Mouse (Mus musculus) layer of hippocampus, adult 8-10 months (tissue): ENCODE results near the gene 1700001K19Rik. TPM values are rescaled to one million over a fixed set of nuclear protein-coding genes. Genes with fewer than 3 reads are reported as not detected.
"Not testable (repeated sequence)": the region's sequence is repeated elsewhere in the genome, so short reads cannot be mapped to it uniquely, and the experiment has no call there.

Experiments
- DNase-seq, 2 experiments: peaks; one replicate each; pipeline ENCODE4 v3.0.0; 2022; ENCODE audit warnings: low spot score in 2 of 2
- total RNA-seq, 4 experiments: library from RNA; stranded (reverse); gene quantifications; 2 replicates each; pipeline ENCODE4 v1.2.4; 2022

Gene 1700001K19Rik
- total RNA-seq = not detected

GRCm38 (mm10) chr12:110682561-110683299 is at the start of gene 1700001K19Rik:
1700001K19Rik (minus strand) TSS chr12:110682619.
- DNase-seq = no peak

DNA sequence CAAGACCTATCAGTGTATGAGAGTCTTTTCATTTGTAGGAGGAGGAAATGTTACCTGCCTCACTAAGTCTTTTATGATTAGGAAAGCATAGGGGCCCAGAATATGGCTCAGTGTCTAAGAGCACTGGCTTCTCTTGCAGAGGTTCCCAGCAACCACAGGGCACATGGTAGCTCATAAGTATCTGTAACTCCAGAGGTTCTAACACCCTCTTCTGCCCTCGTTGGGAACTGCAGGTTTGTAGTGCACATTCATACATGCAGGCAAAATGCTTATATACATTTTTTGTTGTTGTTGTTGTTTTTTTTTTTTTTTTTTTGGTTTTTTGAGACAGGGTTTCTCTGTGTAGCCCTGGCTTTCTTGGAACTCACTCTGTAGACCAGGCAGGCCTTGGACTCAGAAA is 44.0 kb upstream of the 1700001K19Rik start:
- no peak for DNase-seq

DNA sequence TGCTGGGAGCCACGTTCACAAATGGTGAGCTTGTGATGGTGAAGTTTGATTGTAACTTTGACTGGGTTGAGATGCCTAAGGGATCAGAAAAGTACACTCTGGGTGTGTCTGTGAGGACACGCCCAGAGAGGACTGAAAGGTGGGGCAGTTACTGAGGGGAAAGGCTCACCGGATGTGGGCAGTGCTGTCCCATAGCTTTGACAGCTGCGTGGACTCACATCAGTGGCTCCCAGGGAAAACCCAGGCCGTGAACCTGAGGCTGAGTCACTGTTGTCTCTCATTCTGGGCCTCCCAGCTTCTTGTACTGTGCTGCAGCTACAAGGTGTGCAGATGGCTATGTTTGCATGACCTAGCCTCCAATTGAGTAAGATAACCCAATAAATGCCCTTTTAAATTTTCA is 43.1 kb upstream of the 1700001K19Rik start:
- no peak for DNase-seq

- DNase-seq = no peak
These were observed 42.6 kb upstream of the 1700001K19Rik start for GRCm38 (mm10) chr12:110725051-110725450.

DNA sequence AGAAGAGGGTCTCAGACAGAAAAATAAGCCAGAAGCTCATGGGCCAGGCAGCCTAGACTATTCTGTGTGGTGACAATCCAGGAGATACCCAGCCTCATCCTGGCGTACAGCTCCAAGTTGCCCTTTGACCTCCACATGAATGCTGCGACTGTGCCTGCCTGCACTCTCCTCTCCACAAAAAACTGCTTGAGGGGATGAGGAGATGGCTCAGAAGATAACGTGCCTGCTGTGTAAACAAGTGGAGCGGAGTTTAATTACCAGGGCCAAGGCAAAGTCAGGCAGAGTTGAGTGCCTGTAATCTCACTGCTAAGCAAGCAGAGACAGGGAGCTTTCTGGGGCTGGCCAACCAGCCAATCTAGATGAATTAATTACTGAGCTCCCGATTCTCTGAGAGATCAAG is 33.6 kb upstream of the 1700001K19Rik start:
- no peak for DNase-seq

- DNase-seq = no peak
These were observed 31.8 kb upstream of the 1700001K19Rik start for GRCm38 (mm10) chr12:110714215-110714614.

GRCm38 (mm10) chr12:110713784-110714183 is 31.4 kb upstream of the 1700001K19Rik start:
- no peak for DNase-seq

DNA sequence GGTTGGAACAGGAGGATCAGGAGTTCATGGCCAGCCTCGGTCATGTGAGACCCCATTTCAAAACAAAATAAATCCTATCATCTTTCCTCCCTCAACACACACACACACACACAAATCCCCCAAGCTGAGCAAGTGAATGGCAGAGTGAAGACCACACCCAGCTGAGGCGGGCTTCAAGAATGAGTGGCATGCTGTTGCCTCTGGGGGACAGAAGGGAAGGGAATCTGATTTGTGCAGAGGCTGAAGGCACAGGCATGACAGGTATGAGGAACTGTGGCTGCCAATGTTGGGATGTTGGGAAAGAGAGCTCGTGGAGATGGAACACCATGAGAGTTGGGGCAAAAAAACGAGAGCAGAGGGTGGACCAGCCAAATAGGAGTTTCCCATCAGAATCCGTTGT is 28.9 kb upstream of the 1700001K19Rik start:
- DNase-seq = no peak

GRCm38 (mm10) chr12:110707451-110707850 is 25.0 kb upstream of the 1700001K19Rik start:
- DNase-seq = no peak

GRCm38 (mm10) chr12:110706337-110707231 is 24.2 kb upstream of the 1700001K19Rik start:
- DNase-seq = peak in 1 of 2 experiments; percentile 17

- DNase-seq = not testable (repeated sequence)
These were observed 23.0 kb upstream of the 1700001K19Rik start for GRCm38 (mm10) chr12:110705419-110705818.

GRCm38 (mm10) chr12:110703682-110704081 is 21.3 kb upstream of the 1700001K19Rik start:
- DNase-seq = no peak

GRCm38 (mm10) chr12:110703008-110703471 is 20.6 kb upstream of the 1700001K19Rik start:
- DNase-seq = peak; percentile 60 to 85

DNA sequence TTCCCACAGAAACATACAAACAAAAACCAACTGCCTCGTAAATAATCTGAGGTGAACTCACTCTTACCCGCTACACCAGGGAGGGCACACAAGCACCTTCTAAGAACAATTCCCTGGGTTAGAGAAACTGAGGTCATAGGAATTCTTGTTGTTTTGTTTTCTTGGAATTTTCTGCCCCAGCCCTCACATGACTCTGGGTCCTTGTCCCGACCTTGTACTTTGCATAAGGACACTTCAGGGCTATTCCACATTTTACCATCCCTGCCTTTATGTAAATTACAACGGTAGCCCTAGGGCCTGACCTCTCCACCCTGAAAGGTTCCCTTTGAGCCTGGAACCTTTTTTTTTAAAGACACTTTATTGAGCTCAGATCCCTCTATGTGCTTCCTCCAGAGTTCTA is 20.1 kb upstream of the 1700001K19Rik start, which contains the start of gene Hsp90aa1:
Hsp90aa1 (minus strand) TSS at position 173 of the 400 bp plus-strand sequence.
- DNase-seq = no peak

DNA sequence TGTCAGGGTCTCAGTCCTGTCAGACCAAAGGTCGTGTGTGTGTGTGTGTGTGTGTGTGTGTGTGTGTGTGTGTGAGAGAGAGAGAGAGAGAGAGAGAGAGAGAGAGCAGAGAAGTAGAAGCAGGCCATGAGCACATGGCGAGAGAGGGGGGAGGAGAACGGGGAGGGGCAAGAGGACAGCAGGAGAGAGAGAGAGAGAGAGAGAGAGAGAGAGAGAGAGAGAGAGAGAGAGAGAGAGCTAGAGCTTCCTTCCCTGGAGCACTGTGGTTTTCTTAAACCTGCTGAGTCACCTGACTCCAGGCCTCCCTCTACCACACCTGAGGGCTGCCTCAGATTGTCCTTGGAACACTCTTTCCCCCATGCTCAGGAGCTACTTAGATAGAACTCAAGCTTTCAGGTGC is 18.9 kb upstream of the 1700001K19Rik start:
- DNase-seq = not testable (repeated sequence)

DNA sequence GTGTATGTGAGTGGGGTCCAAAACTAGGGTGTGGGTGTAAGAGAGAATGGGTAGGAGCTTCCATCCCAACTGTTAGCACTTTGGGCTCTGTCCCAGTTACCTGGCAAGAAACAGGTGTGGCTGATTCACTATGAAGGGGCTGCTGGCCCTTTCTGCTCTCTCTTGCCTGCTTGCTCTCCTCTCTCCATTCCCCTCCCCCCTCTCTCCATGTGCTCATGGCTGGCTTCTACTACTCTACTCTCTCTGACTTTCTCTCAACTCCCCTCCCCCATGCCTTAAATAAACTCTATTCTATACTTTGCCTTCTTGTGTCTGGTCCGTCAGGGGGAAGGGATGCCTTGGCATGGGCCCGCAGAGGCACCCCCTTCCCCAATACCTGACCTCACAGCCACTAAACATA is 18.3 kb upstream of the 1700001K19Rik start:
- no peak for DNase-seq

DNA sequence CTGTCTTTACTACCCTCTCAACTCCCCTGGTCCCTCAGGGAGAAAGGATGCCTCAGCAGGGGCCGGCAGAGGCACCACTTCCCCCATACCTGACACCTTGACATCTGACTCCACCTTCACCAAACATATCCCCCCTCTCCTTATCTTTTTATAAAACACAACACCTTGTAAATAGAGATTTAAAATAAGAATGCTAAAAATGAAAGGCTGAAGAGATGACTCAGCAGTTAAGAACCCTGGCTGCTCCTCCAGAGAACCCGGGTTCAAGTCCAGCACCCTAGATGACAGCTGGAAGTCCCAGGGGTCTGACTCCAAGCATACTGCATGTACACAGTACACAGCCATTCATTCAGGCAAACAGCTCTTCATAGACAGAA is 16.7 kb upstream of the 1700001K19Rik start:
- DNase-seq = no peak

DNA sequence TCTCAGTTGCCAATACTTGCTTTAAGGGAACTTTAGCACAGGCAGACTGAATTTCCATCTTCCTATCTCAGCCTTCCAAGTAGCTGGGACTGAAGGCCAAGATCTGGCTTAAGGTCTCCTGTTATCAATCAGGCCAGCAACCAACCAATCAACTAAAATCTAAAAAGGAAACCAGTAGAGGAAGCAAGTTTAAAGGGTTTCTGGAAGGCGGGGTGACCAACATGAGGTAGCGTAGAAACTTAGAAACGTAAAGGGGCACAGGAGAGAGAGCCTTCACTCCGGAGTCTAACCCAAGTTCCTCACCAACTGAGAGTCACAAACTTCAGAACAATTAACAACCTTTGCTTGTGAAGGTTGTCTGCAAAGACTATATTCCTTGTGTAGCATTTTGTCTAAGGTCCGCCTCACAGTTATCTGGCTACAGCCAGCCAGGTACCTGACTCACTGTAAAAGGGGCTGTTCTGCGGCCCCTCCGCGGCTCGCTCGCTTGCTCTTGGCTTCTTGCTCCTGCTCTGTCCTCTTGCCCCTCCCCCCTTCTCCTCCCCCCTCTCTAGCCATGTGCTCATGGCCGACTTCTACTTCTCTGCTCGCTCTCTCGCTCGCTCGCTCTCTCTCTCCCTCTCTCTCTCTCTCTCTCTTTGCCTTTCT is 16.2 kb upstream of the 1700001K19Rik start:
- DNase-seq = no peak

DNA sequence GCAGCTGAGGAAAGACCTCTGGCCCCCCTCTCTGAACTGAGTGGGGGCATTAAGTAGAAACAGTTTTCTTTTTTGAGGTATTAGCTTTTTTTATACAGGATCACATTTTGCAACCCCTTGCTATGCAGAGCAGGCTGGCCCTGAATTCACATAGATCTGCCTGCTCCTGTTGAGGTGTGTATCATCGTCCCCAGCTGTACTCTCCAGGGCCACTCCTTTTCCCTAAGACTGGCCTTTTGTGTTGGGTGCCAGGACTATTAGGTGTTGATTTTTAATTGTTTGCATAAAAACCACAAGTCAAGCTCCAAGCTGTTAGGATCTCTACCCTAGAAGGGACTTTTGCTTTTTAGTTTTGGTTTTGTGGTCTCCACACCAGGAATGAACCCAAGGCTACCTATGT is 15.7 kb upstream of the 1700001K19Rik start:
- DNase-seq = no peak

- no peak for DNase-seq
These were observed 15.0 kb upstream of the 1700001K19Rik start for GRCm38 (mm10) chr12:110697457-110697856.

GRCm38 (mm10) chr12:110696975-110697400 is 14.6 kb upstream of the 1700001K19Rik start:
- peak in 1 of 2 experiments; percentile 21 for DNase-seq
